Mouse (Mus musculus) megakaryocyte, adult 5-6 weeks (primary cell): ENCODE results near the gene Kctd10. TPM values are rescaled to one million over a fixed set of nuclear protein-coding genes. Genes with fewer than 3 reads are reported as not detected.

Source experiments
- ATAC-seq: 2 replicates; pipeline ENCODE4 v1.8.0; 2016; ENCODE audit warnings: mild to moderate bottlenecking, inconsistent platforms; ENCODE audit not compliant: poor library complexity, severe bottlenecking
- total RNA-seq, 2 experiments: library from RNA; stranded (forward) in 1 of 2; stranded (reverse) in 1 of 2; fragments of 153-499, 151-499 nt in 1 of 2; fragments of 221-1000, 200-1000 nt in 1 of 2; gene quantifications; 2 replicates each; pipeline versions ENCODE4 v1.2.3 to v1.2.4; 2015 to 2017

The Kctd10 gene
- total RNA-seq, 2 experiments from 2014 or later: 30.2 to 89.8 TPM

- peak; percentile 75 for ATAC-seq
Observed at GRCm38 (mm10) chr5:114356250-114356935, 23.9 kb downstream of the Kctd10 start.

DNA sequence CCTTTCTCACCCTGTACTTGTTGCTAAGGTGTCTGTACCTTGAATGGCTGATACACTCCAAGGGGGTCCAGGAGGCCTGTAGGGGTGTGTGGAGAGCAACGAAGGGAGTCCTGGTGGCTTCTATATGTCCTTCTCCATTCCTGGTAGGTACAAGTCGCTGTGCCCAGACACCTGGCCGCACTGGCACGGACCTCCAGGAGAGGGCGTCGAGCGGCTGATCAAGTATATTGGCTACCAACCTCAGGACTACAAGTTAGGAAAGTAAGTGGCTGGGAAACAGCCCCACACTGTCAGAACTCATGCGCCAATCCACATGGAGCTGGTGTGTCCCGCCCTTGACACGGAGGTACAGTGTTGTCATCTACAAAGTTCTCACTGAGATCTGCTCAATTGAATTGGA is 28.8 kb downstream of the Kctd10 start:
- no peak for ATAC-seq

GRCm38 (mm10) chr5:114347005-114347404 is 33.3 kb downstream of the Kctd10 start:
- ATAC-seq: peak; percentile 80

DNA sequence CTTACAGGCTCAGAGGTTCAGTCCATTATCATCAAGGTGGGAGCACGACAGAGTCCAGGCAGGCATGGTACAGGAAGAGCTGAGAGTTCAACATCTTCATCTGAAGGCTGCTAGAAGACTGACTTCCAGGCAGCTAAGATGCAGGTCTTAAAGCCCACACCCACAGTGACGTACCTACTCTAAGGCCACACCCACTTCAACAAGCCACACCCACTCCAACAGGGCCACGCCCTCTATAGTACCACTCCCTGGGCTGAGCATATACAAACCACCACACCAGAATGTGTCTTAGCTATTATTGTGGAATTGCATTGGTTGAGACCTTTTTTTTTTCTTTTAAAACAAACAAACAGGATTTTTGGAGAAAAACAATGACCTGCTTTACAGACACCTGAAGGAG is 34.8 kb downstream of the Kctd10 start:
- no peak for ATAC-seq

DNA sequence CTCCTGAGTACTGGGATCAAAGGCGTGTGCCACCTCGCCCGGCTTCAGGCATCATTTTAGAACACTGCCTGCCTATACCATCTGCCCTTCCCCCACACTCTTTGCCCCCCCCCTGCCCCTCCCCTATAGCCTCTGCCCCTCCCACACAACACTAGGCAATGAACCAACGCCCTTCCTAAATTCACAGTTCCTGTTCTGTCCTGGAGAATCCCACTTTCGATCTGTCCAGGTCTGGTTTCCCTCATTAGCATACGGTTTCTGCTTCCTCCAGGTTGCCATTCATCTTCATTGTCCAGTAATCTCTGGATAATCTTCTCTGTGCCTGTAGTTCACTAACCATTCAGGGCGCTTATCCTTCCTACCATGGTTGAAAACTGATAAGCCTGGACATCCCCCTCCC is 36.7 kb downstream of the Kctd10 start:
- peak; percentile 80 for ATAC-seq

- no peak for ATAC-seq
Observed at GRCm38 (mm10) chr5:114342996-114343395, 37.3 kb downstream of the Kctd10 start.

GRCm38 (mm10) chr5:114323791-114324507 is 56.4 kb downstream of the Kctd10 start:
- peak; percentile 82 for ATAC-seq

DNA sequence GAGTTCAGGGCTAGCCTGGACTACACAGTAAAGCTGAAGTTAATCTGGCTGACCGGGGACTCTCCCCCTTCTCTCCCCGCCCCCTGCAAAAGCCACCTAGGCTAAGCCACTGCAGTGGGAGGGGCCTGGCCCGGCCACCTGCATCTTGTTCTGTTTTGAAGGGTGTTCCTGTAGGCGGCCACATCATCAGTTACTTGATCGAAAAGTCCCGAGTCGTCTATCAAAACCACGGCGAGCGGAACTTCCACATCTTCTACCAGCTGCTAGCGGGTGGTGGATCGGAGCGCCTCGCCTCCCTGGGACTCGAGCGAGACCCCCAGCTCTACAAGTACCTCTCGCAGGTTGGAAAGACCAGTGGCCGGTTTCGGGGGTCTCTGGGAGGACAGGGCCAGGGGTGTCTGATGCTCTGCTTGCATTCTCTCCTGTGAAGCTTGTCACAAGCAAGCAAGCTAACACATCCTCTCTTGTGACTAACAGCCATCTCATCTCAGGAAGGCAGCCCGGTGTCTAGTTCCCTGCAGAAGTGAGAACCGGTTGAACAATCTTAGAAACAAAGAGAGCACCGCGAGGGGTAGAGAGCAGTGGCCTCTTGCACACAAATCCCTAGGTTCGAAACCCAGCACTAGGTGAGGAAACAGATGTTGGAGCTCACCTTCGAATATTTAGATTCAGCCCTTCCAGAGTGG is 57.1 kb downstream of the Kctd10 start:
- peak; percentile 66 for ATAC-seq

Other genes with a start within 250 kb of the Kctd10 start
- gene Acacb, start 234.0 kb downstream of the Kctd10 start, total RNA-seq (2015): 0.02 and 0.05 TPM in 2 replicates
- gene Acacb, start 234.0 kb downstream of the Kctd10 start, total RNA-seq (2017): 0.07 TPM in 1 of 2 replicates, not detected in the other
- gene Foxn4, start 106.7 kb downstream of the Kctd10 start, total RNA-seq (2015): not detected in 2 replicates
- not detected in 2 replicates for gene Foxn4, start 106.7 kb downstream of the Kctd10 start, total RNA-seq (2017)
- 4.3 and 8.6 TPM in 2 replicates for gene Myo1h, start 91.3 kb downstream of the Kctd10 start, total RNA-seq (2015)
- gene Myo1h, start 91.3 kb downstream of the Kctd10 start, total RNA-seq (2017): 5.2 and 12.5 TPM in 2 replicates
- gene Ube3b, start 99 bp upstream of the Kctd10 start, total RNA-seq (2015): 23.7 and 27.3 TPM in 2 replicates
- 17.5 and 19.3 TPM in 2 replicates for gene Ube3b, start 99 bp upstream of the Kctd10 start, total RNA-seq (2017)
- gene Mmab, start 63.6 kb upstream of the Kctd10 start, total RNA-seq (2015): 2.0 and 2.5 TPM in 2 replicates
- 3.6 and 4.2 TPM in 2 replicates for gene Mmab, start 63.6 kb upstream of the Kctd10 start, total RNA-seq (2017)
- gene Mvk, start 63.8 kb upstream of the Kctd10 start, total RNA-seq (2015): 4.2 and 4.4 TPM in 2 replicates
- gene Mvk, start 63.8 kb upstream of the Kctd10 start, total RNA-seq (2017): 5.7 and 7.3 TPM in 2 replicates
- 0.16 and 0.22 TPM in 2 replicates for gene Fam222a, start 187.5 kb upstream of the Kctd10 start, total RNA-seq (2015)
- gene Fam222a, start 187.5 kb upstream of the Kctd10 start, total RNA-seq (2017): 0.11 and 0.69 TPM in 2 replicates